In the genomic region with DNA sequence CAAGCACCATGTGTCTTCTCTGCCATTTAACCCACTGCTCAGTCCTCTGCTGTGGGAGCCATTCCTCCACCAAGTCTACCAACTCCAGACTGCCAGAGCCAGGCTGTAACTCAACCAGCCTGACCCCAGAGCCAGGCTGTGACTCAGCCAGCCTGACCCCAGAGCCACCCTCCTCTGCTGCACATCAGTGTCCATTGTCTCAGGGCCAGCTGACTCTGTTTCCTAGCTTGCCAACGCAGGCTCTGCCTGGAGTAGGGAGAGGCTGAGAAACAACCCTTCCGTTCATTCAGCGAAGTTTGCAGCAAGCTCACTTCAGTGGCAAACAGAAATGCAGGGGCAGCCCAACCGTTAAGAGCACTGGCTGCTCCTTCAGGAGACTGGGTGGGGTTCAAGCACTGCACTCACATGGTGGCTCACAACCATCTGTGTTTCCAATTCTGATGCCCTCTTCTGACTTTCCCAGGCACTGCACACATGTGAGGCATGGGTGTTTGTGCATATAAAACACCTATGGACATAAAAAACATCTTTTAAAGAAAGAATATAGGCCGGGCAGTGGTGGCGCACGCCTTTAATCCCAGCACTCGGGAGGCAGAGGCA, we compare ENCODE assay signal across 1 mouse cellular context.
TF ChIP-seq lines count a peak whose summit lies in the region.

No protein-coding gene starts in this region.

TF ChIP-seq in CH12.LX, 34 proteins besides CTCF, POLR2A, EP300 and RAD21:
- TF ChIP-seq TBP (conservative IDR thresholded peaks at IDR 0.05; ENCODE audit: low read depth, low read length) (no peak), SMC3 (IDR thresholded peaks at IDR 0.05; ENCODE audit: low read depth, low read length) (peak; percentile 14; the same call in 1 of the 2 replicates)
